Mouse (Mus musculus) liver, embryonic 14.5 days (tissue): ENCODE measurements at regions not wholly inside any gene's neighbourhood (a gene's known extent, or its start where the extent isn't known, plus 50 kb on each side); places are given as distances from the start of the nearest gene placed in this dataset.

Experiments used
- ATAC-seq: fragments of 200-750 bp; cut with Nextera tagmentation; 2 replicates; pipeline ENCODE4 v1.8.0; 2017; ENCODE audit warnings: moderate number of reproducible peaks, mild to moderate bottlenecking, moderate library complexity; ENCODE audit not compliant: insufficient read depth
- DNase-seq, 3 experiments: peaks; one replicate each; pipeline ENCODE4 v3.0.0-alpha.2; 2012 to 2013; ENCODE audit warnings: low read depth in 3 of 3, low spot score in 3 of 3
- H3K27ac ChIP-seq: fragments of 300-500 bp; sonication (generic); 2 replicates; pipeline ENCODE4 v1.5.1; 2014; ENCODE audit warnings: moderate library complexity, mild to moderate bottlenecking, control low read depth, inconsistent platforms
- H3K27me3 ChIP-seq: fragments of 300-500 bp; sonication (generic); 2 replicates; pipeline ENCODE4 v1.6.1; 2014; ENCODE audit warnings: mild to moderate bottlenecking, low read length, moderate library complexity; ENCODE audit not compliant: control insufficient read depth, insufficient read depth
- H3K36me3 ChIP-seq: fragments of 300-500 bp; sonication (generic); replicated peaks from 2 replicates; pipeline ENCODE4 v1.6.1; 2014; ENCODE audit warnings: low read depth; ENCODE audit not compliant: control insufficient read depth, insufficient read depth
- H3K4me1 ChIP-seq, 2 experiments: fragments of 200-500 bp in 1 of 2; fragments of 300-500 bp in 1 of 2; sonication (generic) in 1 of 2; replicated peaks; 2 replicates each; pipeline ENCODE4 v1.6.1; 2012 to 2014; ENCODE audit warnings: antibody characterized with exemption in 1 of 2, inconsistent platforms in 1 of 2, low read length in 1 of 2; ENCODE audit not compliant: control insufficient read depth in 2 of 2, insufficient read depth in 2 of 2
- H3K4me2 ChIP-seq: fragments of 300-500 bp; sonication (generic); 2 replicates; pipeline ENCODE4 v1.6.1; 2014; ENCODE audit warnings: low read depth, mild to moderate bottlenecking, control low read depth, moderate library complexity
- H3K4me3 ChIP-seq, 2 experiments: fragments of 200-500 bp in 1 of 2; fragments of 300-500 bp in 1 of 2; sonication (generic) in 1 of 2; 2 replicates each; pipeline ENCODE4 v1.5.1; 2012 to 2014; ENCODE audit warnings: low read depth in 2 of 2, low read length in 2 of 2, mild to moderate bottlenecking in 2 of 2, control low read depth in 1 of 2, inconsistent platforms in 1 of 2, moderate library complexity in 1 of 2; ENCODE audit not compliant: insufficient read depth in 1 of 2
- H3K9ac ChIP-seq: fragments of 300-500 bp; sonication (generic); replicated peaks from 2 replicates; pipeline ENCODE4 v1.6.1; 2014; ENCODE audit warnings: mild to moderate bottlenecking, control low read depth, moderate library complexity
- H3K9me3 ChIP-seq: fragments of 300-500 bp; sonication (generic); 2 replicates; pipeline ENCODE4 v1.6.1; 2016; ENCODE audit warnings: low read length, mixed read lengths; ENCODE audit not compliant: control insufficient read depth
- CTCF ChIP-seq: IDR thresholded peaks from 2 replicates; pipeline ENCODE4 v1.5.1; 2016; ENCODE audit warnings: antibody characterized with exemption, low read depth, control low read depth
- EP300 ChIP-seq: IDR thresholded peaks from 2 replicates; pipeline ENCODE4 v1.6.1; 2016; ENCODE audit warnings: antibody characterized with exemption, low read depth
- WGBS: fragments of 180-500 bp; shearing (Covaris S2); extraction: QIAGEN DNeasy Blood & Tissue Kit; methylation state at CpG from one replicate; pipeline ENCODE4 v1.1.7; 2014; ENCODE audit not compliant: insufficient replicate concordance; 5-methylcytosine and 5-hydroxymethylcytosine counted together

- Histone ChIP-seq H3K4me1 (no peaks in the 10 kb centered on the region), H3K9ac (no peak overlapping the region), H3K27ac (no peak overlapping the region), H3K36me3 (no peaks in the 10 kb centered on the region), H3K27me3 (no peaks in the 10 kb centered on the region), H3K4me3 (no peak overlapping the region), H3K9me3 (no peaks in the 10 kb centered on the region), H3K4me2 (no peak overlapping the region)
- TF ChIP-seq EP300, result no peak
- no peak for TF ChIP-seq CTCF
- DNase-seq (no peak), ATAC-seq (no peak)
Measured at GRCm38 (mm10) chr12:62881202-62881601, 1358.3 kb downstream of the Lrfn5 start.

GRCm38 (mm10) chr12:62892851-62893632 lies 1370.1 kb downstream of the Lrfn5 start:
- Histone ChIP-seq H3K9ac (no peak overlapping the region), H3K27me3 (no peaks in the 10 kb centered on the region), H3K4me2 (no peak overlapping the region), H3K9me3 (no peaks in the 10 kb centered on the region), H3K27ac (no peak overlapping the region), H3K4me1 (no peaks in the 10 kb centered on the region), H3K36me3 (no peaks in the 10 kb centered on the region), H3K4me3 (no peak overlapping the region)
- 62% methylated on average over 9 of the region's 9 CpGs for WGBS
- peak; percentile 69 for TF ChIP-seq CTCF
- no peak for TF ChIP-seq EP300
- no peak for DNase-seq
- ATAC-seq, result no peak
